Mouse (Mus musculus): ENCODE results near the gene L3mbtl1.

Gene L3mbtl1

DNA sequence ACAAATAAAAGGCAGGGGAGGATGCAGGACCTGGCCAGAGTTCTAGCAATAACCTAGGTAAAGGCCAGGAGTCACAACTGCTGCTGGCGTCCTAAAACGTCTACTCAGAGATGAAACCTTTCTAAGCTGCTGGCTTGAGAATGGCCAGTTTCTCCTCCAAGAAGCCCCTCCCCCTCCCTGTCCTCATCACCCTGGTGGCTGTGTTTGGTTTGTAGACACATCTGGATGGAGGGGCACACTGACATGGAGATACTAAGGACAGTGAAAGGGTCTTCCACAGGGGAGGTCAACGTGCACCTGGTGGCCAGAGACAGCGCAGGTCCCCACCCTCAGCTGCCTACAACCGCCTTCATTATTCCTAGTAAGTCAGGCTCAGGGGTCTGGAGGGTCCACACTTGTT, 3.7 kb downstream of the L3mbtl1 start:
- DNase-seq: no peak

DNA sequence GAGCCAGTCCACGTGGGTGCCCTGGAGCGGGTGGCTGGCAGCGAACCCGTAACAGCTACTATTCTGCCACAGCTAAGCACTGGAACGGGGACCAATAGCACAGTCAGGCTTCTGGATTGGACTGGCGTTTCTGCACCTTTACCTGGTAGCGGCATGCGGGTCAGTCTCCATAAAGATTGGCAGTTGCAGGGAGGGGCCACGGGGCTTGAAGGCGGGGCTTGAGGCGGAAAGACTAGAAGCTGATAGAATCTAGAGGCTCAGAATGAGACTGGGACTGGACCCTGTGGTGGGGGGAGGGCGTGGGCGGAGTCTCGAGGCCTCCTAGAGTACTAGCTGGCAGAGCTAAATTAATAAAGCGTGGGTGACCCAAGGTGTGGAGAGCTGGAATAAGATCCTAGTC, 4.5 kb downstream of the L3mbtl1 start:
- DNase-seq: peak; percentile 46

GRCm38 (mm10) chr2:162948221-162948620, 4.9 kb downstream of the L3mbtl1 start:
- DNase-seq: no peak

- no peak for DNase-seq
These were observed 7.5 kb downstream of the L3mbtl1 start for GRCm38 (mm10) chr2:162950776-162951175.

- DNase-seq: no peak
These were observed 13.6 kb downstream of the L3mbtl1 start for GRCm38 (mm10) chr2:162956843-162957242.

- DNase-seq: no peak
These were observed 18.0 kb downstream of the L3mbtl1 start for GRCm38 (mm10) chr2:162961321-162961720.

DNA sequence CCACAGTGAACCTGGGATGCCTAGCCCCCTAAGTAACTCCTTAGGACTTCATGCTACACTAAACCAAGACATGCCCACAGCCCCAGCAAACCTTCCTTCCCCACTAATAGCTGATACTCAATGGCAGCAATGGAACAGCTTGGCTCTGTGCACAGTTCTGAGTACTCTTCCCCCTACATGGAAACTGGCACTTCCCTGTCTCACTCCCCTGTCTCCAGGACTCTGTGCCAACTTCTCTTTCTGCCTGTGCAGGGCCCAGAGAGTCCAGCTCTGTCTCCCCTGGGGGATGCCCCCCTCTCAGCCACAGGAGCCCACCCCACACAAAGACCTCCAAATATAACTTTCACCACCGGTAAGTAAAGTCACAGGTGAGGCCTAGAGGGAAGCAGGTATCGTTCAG, 23.5 kb downstream of the L3mbtl1 start:
- DNase-seq: no peak

DNA sequence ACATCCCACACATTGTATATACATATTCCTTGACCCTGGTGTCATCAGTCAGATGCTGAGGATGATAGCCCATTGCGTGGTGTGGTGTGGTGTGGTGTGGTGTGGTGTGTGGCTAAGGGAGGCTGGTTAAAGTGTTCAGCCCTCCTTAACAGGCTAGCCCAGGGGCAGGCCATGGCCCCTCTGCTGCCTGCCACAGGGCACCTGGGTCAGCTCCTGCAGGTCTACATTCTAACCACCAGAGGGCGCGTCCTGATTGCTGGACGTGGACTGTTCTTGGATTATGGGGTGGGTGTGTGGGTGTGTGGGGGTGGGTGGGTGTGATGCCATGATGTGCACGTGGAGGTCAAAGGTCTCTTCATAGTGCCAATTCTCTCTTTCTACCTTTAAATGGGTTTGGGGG, 25.1 kb downstream of the L3mbtl1 start:
- peak; percentile 61 for DNase-seq

- no peak for DNase-seq
These were observed 25.8 kb downstream of the L3mbtl1 start for GRCm38 (mm10) chr2:162969101-162969500.

GRCm38 (mm10) chr2:162970896-162971295, 27.6 kb downstream of the L3mbtl1 start:
- DNase-seq: no peak

GRCm38 (mm10) chr2:162972752-162973151, 29.5 kb downstream of the L3mbtl1 start:
- no peak for DNase-seq

DNA sequence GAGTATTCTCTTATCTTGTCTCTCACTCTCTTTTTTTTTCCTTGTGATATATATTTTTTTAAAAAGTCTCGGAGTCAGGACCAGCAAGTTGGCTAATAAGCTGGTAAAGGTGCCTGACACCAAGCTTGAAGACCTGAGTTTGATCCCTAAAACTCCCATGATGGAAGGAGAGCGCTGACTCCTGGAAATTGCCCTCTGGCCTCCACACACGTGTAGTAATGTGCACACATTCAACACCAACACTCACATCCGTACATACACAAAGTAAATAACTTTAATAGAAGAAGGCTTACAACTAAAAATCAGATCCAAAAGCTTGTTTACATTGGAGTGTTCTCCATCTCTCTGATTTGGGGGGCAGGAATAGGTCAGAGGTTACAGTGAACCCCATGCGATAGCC, 29.9 kb downstream of the L3mbtl1 start:
- DNase-seq: no peak

DNA sequence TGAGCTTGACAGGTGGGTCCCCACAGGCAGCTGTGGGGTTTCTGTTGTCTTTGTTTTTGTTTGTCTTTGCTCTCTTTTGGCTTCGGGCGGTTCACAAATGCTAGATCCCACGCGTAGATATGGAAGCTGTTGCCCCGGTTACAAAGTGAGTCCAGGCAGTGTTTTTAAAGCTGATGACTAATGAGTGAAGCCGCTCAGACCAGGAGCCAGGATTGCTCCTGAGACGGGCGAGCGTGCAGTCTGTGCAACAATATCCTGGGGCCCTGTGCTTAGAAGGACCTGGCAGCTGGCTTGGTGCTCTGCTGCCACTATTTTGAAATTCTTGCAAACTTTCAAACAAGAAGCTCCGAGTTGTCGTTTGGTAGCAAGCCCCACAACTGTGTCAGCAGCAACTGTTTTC, 30.4 kb downstream of the L3mbtl1 start:
- peak; percentile 8 for DNase-seq

DNA sequence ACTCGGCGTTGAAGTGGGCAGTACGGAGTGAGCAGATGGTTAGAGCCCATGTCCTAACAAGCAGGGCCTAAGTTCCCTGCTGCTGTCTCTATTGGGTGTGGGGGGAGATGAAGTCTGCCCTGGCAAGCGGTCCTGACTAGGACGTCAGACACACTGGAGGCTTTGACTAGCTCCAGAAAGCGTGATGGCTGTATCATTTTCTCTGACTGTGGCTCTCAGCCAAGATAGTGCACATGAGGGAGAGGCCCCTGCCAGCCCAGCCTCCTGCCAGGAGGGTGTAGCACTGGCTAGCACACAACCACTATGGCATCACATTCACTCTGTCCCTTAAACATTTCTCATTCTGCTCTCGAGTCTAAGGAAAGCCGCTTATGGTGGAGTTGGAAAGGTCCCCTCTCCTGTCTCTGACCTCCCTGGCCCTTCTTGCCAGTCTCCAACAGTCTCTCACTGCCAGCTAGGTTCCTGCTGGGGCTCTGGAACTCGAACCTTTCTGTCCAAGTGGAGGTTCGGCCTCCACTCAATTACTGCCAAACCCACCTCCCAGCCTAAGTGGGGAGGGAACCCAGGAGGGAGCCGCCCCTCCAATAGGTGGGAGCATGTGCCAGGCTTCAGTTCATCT, 32.0 kb downstream of the L3mbtl1 start:
- peak; percentile 25 for DNase-seq

- peak; percentile 76 for DNase-seq
These were observed 32.7 kb downstream of the L3mbtl1 start for GRCm38 (mm10) chr2:162976001-162976400.

DNA sequence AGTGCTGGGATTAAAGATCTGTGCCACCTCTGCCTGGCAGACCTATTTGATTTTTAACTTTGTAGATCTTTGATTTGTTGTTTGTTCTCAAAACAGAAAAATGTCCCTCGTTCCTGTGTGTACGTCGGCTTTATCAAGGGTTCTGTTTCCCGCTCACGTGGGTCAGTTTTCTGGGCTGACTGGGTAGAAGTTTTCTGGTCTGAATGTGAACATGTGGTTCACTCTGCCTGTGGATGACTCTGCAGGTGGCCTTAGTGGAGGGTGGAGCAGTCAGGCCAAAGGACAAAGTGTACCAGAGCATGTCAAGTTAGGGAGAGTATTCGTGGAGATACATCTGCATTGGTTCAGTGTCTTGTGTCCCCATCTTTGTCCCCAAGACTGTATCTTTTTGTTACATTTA, 41.1 kb downstream of the L3mbtl1 start:
- DNase-seq: no peak

GRCm38 (mm10) chr2:162985923-162986322, 42.7 kb downstream of the L3mbtl1 start:
- DNase-seq: peak; percentile 77

GRCm38 (mm10) chr2:162986764-162987163, 43.5 kb downstream of the L3mbtl1 start:
- DNase-seq: no peak

GRCm38 (mm10) chr2:162987218-162987617, 43.9 kb downstream of the L3mbtl1 start, which contains the start of gene Sgk2:
Gene Sgk2 (plus strand): TSS chr2:162987330.
- DNase-seq: peak; percentile 16

DNA sequence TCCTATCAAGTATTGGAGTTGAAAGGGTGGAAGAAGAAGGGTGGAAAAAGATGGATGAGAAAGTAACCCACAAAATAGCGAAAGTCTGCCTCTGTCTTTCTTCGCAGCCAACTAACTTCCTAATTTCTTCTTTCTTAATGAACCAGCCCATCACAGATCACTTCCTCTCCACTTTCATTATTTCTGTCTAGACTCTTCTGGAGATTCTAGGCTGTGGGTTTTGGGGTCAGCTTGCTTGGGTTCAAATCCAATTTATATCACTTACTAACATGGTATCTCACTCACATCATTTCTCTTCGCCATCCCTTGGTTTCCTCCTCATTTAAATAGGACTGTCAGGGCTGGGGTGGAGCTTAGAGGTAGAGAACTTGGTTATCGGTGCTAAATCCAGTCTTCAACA, 45.0 kb downstream of the L3mbtl1 start:
- no peak for DNase-seq

GRCm38 (mm10) chr2:162991394-162992083, 48.3 kb downstream of the L3mbtl1 start:
- DNase-seq: no peak

DNA sequence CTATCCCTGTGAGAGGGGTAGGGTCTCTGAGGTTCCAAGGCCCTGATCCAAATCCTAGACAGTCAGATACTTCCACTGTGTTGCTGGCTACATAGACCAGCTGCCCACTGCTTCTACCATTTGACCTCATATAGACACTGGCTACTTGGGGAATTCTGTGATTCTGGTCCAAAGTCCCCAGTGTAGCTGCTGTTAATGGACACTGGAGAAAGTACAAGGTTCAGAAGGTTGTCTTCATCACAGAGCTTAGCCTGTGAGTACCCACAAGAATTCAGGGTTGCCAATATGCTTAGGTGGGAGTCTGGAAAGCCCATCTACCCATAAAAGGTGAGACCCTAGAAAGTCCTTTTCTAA, 48.8 kb downstream of the L3mbtl1 start:
- DNase-seq: no peak

DNA sequence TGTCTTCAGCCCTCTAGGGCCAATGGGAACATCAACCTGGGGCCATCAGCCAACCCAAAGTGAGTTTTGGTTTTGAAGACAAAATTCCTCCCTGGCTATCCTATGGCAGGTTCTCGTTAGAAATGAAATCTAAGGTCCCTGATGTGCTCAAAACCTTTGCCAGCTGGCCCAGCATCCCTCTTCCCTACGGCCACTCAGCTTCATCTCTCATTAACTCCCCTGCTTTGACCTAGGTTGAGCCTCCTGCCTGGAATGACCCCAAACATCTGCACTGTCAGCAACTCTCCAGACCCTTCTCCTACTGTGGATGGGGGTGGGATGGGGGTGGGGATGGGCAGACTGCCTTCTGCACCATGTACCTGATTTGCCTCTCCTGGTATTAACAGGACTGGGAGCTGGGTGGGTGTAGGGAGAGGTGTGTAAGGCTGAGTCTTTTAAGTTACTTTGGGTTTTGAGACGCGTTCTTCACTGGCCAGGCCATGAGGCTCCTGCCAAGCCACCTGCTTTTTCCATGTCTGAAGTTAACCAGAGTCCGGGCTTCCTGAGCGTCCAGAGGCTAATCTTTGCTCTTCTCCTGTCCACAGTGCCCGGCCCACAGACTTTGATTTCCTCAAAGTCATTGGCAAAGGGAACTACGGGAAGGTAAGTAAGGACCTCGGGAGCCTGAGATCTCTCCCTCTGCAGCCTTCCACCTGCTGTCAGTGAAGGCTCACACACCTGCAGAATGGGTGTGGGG, 50.8 kb downstream of the L3mbtl1 start:
- DNase-seq: no peak
